Comparison of ENCODE assay signal across 21 mouse cellular contexts in the genomic region with DNA sequence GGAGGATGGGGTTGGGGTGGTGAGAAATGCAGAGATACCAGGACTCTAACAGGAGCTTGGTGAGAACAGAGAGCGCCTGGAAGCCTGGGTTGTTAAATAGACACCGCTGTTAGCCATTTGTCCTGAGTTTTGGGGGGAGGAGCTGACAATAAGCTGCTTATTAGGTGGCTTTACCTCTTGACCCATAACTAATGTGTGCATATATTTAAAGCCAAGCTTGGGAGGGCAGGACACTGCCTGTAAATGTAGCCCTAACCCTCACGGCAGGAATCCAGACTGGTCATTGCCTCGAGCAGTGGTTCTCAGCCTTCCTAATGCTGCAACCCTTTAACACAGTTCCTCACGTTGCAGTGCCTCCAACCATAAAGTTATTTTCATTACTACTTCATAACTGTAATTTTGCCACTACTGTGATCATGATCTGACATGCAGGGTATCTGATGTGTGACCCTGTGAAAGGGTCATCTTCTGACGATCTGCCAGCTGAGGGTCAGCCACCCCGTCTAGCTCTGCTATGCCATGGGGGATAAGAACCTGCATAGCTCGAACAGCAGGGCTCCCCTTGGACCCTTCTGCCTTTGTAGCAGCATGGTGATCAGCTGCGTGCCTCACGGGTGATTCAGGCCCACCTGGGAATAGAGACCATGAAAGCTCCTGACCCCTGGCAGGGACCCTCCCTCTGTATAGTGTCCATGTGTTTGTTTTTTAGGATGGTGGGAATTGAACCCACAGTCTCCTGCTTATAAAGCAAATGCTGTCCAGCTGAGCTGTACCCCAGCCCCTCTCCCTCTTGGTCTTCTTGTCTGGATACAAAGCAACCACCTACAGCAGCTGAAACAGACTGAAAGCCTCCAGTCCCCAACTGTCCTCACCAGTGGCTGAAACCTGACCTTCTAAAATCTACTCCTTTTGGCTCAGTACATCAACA. TPM values are rescaled to one million over a fixed set of nuclear protein-coding genes. Genes with fewer than 3 reads are reported as not detected.
A peak's percentile ranks its signal among the peaks of the same experiment; 100 is the strongest.
DNase-seq lines count a peak whose midpoint lies in the region; ATAC-seq lines count a peak whose summit lies in the region.
"Had no signal": no experiment of that assay in that cellular context is flagged by ENCODE, and none has a peak within 500 bp of the region (broad histone marks: within the 10 kb centered on the region; RNA-seq: fewer than 3 reads in every experiment).

No protein-coding gene starts in this region.

- WGBS in forebrain, embryonic 13.5 days, result 15% methylated on average over 10 of the region's 10 CpGs
- 27% methylated on average over 10 of the region's 10 CpGs for WGBS in forebrain, embryonic 16.5 days
- 17% methylated on average over 10 of the region's 10 CpGs for WGBS in midbrain, embryonic 10.5 days
- 26% methylated on average over 10 of the region's 10 CpGs for WGBS in midbrain, embryonic 14.5 days
- 21% methylated on average over 10 of the region's 10 CpGs for WGBS in midbrain, embryonic 13.5 days

- no peak overlapping the region for H3K27ac ChIP-seq in forebrain, embryonic 13.5 days
- no peak overlapping the region; the same call in 1 of the 2 replicates for H3K27ac ChIP-seq in forebrain, embryonic 16.5 days (ENCODE audit: low read length)
- H3K27ac ChIP-seq in midbrain, embryonic 10.5 days (replicated peaks), result peak overlapping the region; percentile 81
- H3K27ac ChIP-seq in midbrain, embryonic 14.5 days (replicated peaks; ENCODE audit: low read depth, low read length), result no peak overlapping the region
- no peak overlapping the region for H3K27ac ChIP-seq in midbrain, embryonic 13.5 days
- H3K27ac ChIP-seq: embryonic facial prominence, embryonic 13.5 days; hindbrain, embryonic 12.5 days; intestine, embryonic 15.5 days had no signal

- DNase-seq in midbrain, embryonic 10.5 days (ENCODE audit: low spot score), result peak; percentile 51
- DNase-seq in midbrain, embryonic 14.5 days, result no peak
- DNase-seq in embryo, embryonic 11 days, result peak; percentile 31
- DNase-seq in adipocyte (ENCODE audit: low spot score), result no peak
- DNase-seq: gastrocnemius, postnatal 14 days; heart, adult 2 months; lung, adult 18-20 months; lung, postnatal 14 days had no signal

- ATAC-seq in forebrain, embryonic 13.5 days, result 0 out of 2 replicates have a peak, but pooled peaks have one; percentile 4
- ATAC-seq in forebrain, embryonic 16.5 days, result no peak
- no peak for ATAC-seq in midbrain, embryonic 14.5 days (ENCODE audit: low FRiP score, low TSS enrichment)
- ATAC-seq in midbrain, embryonic 13.5 days, result peak; percentile 6; the same call in 1 of the 2 replicates
- ATAC-seq: intestine, embryonic 15.5 days had no signal

- peaks cover 33% of the 10 kb centered on the region for H3K4me1 ChIP-seq in forebrain, embryonic 13.5 days
- peaks cover 21% of the 10 kb centered on the region for H3K4me1 ChIP-seq in forebrain, embryonic 16.5 days (replicated peaks; ENCODE audit: control insufficient read depth, insufficient read depth, low read length)
- H3K4me1 ChIP-seq in midbrain, embryonic 10.5 days, result peaks cover 43% of the 10 kb centered on the region
- peaks cover 25% of the 10 kb centered on the region for H3K4me1 ChIP-seq in midbrain, embryonic 14.5 days (ENCODE audit: control insufficient read depth, insufficient read depth, low read length)
- peaks cover 34% of the 10 kb centered on the region for H3K4me1 ChIP-seq in midbrain, embryonic 13.5 days (replicated peaks)
- H3K4me1 ChIP-seq: intestine, embryonic 15.5 days had no signal

- H3K36me3 ChIP-seq in forebrain, embryonic 13.5 days (ENCODE audit: poor library complexity, severe bottlenecking), result no peaks in the 10 kb centered on the region
- no peaks in the 10 kb centered on the region for H3K36me3 ChIP-seq in forebrain, embryonic 16.5 days (ENCODE audit: control insufficient read depth, insufficient read depth)
- no peaks in the 10 kb centered on the region for H3K36me3 ChIP-seq in midbrain, embryonic 10.5 days
- no peaks in the 10 kb centered on the region for H3K36me3 ChIP-seq in midbrain, embryonic 14.5 days (ENCODE audit: control insufficient read depth, insufficient read depth, low read length)
- H3K36me3 ChIP-seq in midbrain, embryonic 13.5 days, result no peaks in the 10 kb centered on the region
- H3K36me3 ChIP-seq: embryonic facial prominence, embryonic 13.5 days; hindbrain, embryonic 12.5 days; intestine, embryonic 15.5 days had no signal

- no peak overlapping the region for H3K4me2 ChIP-seq in forebrain, embryonic 13.5 days
- no peak overlapping the region for H3K4me2 ChIP-seq in forebrain, embryonic 16.5 days (ENCODE audit: low read length)
- H3K4me2 ChIP-seq in midbrain, embryonic 14.5 days (ENCODE audit: low read length), result no peak overlapping the region
- no peak overlapping the region for H3K4me2 ChIP-seq in midbrain, embryonic 13.5 days (replicated peaks)
- H3K4me2 ChIP-seq: embryonic facial prominence, embryonic 13.5 days; intestine, embryonic 15.5 days had no signal

- H3K4me3 ChIP-seq in forebrain, embryonic 13.5 days, result no peak overlapping the region
- H3K4me3 ChIP-seq in forebrain, embryonic 16.5 days (replicated peaks; ENCODE audit: low read length), result no peak overlapping the region
- H3K4me3 ChIP-seq in midbrain, embryonic 10.5 days, result no peak overlapping the region
- no peak overlapping the region for H3K4me3 ChIP-seq in midbrain, embryonic 14.5 days (replicated peaks; ENCODE audit: low read depth, low read length)
- no peak overlapping the region for H3K4me3 ChIP-seq in midbrain, embryonic 13.5 days (replicated peaks)
- H3K4me3 ChIP-seq: embryonic facial prominence, embryonic 13.5 days; heart, adult 2 months; hindbrain, embryonic 12.5 days; intestine, embryonic 15.5 days had no signal

- no peak overlapping the region for H3K9ac ChIP-seq in forebrain, embryonic 13.5 days
- H3K9ac ChIP-seq in forebrain, embryonic 16.5 days (replicated peaks; ENCODE audit: low read depth, low read length), result no peak overlapping the region
- no peak overlapping the region for H3K9ac ChIP-seq in midbrain, embryonic 14.5 days (replicated peaks; ENCODE audit: low read length)
- no peak overlapping the region for H3K9ac ChIP-seq in midbrain, embryonic 13.5 days (replicated peaks)
- H3K9ac ChIP-seq: embryonic facial prominence, embryonic 13.5 days; hindbrain, embryonic 12.5 days; intestine, embryonic 15.5 days had no signal

- no peaks in the 10 kb centered on the region for H3K27me3 ChIP-seq in forebrain, embryonic 13.5 days
- H3K27me3 ChIP-seq in forebrain, embryonic 16.5 days (replicated peaks; ENCODE audit: control insufficient read depth, insufficient read depth, low read length), result no peaks in the 10 kb centered on the region
- H3K27me3 ChIP-seq in midbrain, embryonic 10.5 days (ENCODE audit: low read depth, poor library complexity, severe bottlenecking), result peaks cover 42% of the 10 kb centered on the region
- 0 out of 2 replicates have a peak, but pooled peaks cover 2% of the 10 kb centered on the region for H3K27me3 ChIP-seq in midbrain, embryonic 14.5 days (ENCODE audit: control insufficient read depth, insufficient read depth, low read length)
- peaks cover 31% of the 10 kb centered on the region for H3K27me3 ChIP-seq in midbrain, embryonic 13.5 days
- H3K27me3 ChIP-seq: intestine, embryonic 15.5 days had no signal

- no peaks in the 10 kb centered on the region for H3K9me3 ChIP-seq in forebrain, embryonic 13.5 days (replicated peaks)
- no peaks in the 10 kb centered on the region for H3K9me3 ChIP-seq in forebrain, embryonic 16.5 days (ENCODE audit: control insufficient read depth, low read length)
- H3K9me3 ChIP-seq in midbrain, embryonic 10.5 days (replicated peaks), result no peaks in the 10 kb centered on the region
- H3K9me3 ChIP-seq in midbrain, embryonic 14.5 days (ENCODE audit: control insufficient read depth, low read length), result no peaks in the 10 kb centered on the region
- no peaks in the 10 kb centered on the region for H3K9me3 ChIP-seq in midbrain, embryonic 13.5 days
- H3K9me3 ChIP-seq: embryonic facial prominence, embryonic 13.5 days; hindbrain, embryonic 12.5 days; intestine, embryonic 15.5 days had no signal

RNA-seq across cellular contexts. Expression of gene Rpl36-ps4, which starts 42.0 kb away (rescaled TPM):
- polyA plus RNA-seq in forebrain, embryonic 13.5 days (2015; fragmentation: Nextera tagmentation; extraction: Ambion mirVana), result not detected in 2 replicates
- polyA plus RNA-seq in forebrain, embryonic 16.5 days (2015; fragmentation: Nextera tagmentation; extraction: Ambion mirVana), result not detected in 2 replicates
- polyA plus RNA-seq in midbrain, embryonic 10.5 days (2016; fragmentation: Nextera tagmentation; extraction: Ambion mirVana), result not detected in 2 replicates
- polyA plus RNA-seq in midbrain, embryonic 14.5 days (2014; fragmentation: Nextera tagmentation; extraction: Ambion mirVana), result not detected in 2 replicates
- polyA plus RNA-seq in midbrain, embryonic 13.5 days (2015; fragmentation: Nextera tagmentation; extraction: Ambion mirVana), result not detected in 2 replicates
- polyA plus RNA-seq: C2C12; cerebellum, adult 2 months; embryonic facial prominence, embryonic 13.5 days; heart, adult 2 months; heart, embryonic 16.5 days; hindbrain, embryonic 12.5 days; intestine, embryonic 15.5 days; kidney, embryonic 14.5 days; neural tube, embryonic 14.5 days; stomach, embryonic 16.5 days; thymus, postnatal 0 days had no signal

Comparison
In these comparisons a context has a peak if more than half of its experiments do, and no peak if none do; other contexts are left out.
1. ATAC-seq: peak in forebrain, embryonic 13.5 days (single experiment) and midbrain, embryonic 13.5 days (single experiment); none in forebrain, embryonic 16.5 days (single experiment) and midbrain, embryonic 14.5 days (single experiment).
2. DNase-seq: peak in midbrain, embryonic 10.5 days (single experiment) and embryo, embryonic 11 days (single experiment); none in midbrain, embryonic 14.5 days (single experiment) and adipocyte (single experiment).